Mouse (Mus musculus): Measurements from ENCODE around the gene Rnf145. TPM values are rescaled to one million over a fixed set of nuclear protein-coding genes. Genes with fewer than 3 reads are reported as not detected.

The Rnf145 gene
- total RNA-seq, 2 experiments from 2014 or later = 95.9 to 106 TPM

GRCm38 (mm10) chr11:44529716-44530115, 11.0 kb downstream of the Rnf145 start:
- intact Hi-C loops (cut with DNase I) = no loop called here
- DNase-seq (ENCODE audit: extremely low spot score in 1 of 2, low spot score in 2 of 2) = no peak

GRCm38 (mm10) chr11:44530382-44530781, 11.6 kb downstream of the Rnf145 start:
- DNase-seq (ENCODE audit: extremely low spot score in 1 of 2, low spot score in 2 of 2) = no peak
- intact Hi-C loops (cut with DNase I) = no loop called here

- intact Hi-C loops (cut with DNase I) = no loop called here
- no peak for DNase-seq (ENCODE audit: extremely low spot score in 1 of 2, low spot score in 2 of 2)
Measured at GRCm38 (mm10) chr11:44530867-44531266, 12.1 kb downstream of the Rnf145 start.

GRCm38 (mm10) chr11:44531617-44532016, 12.9 kb downstream of the Rnf145 start:
- no peak for DNase-seq (ENCODE audit: extremely low spot score in 1 of 2, low spot score in 2 of 2)
- intact Hi-C loops (cut with DNase I) = no loop called here

- intact Hi-C loops (cut with DNase I) = no loop called here
- DNase-seq (ENCODE audit: extremely low spot score in 1 of 2, low spot score in 2 of 2) = no peak
Measured at GRCm38 (mm10) chr11:44532846-44533781, 14.3 kb downstream of the Rnf145 start.

- intact Hi-C loops (cut with DNase I) = no loop called here
- DNase-seq (ENCODE audit: extremely low spot score in 1 of 2, low spot score in 2 of 2) = no peak
Measured at GRCm38 (mm10) chr11:44534999-44535750, 16.4 kb downstream of the Rnf145 start.

- no peak for DNase-seq (ENCODE audit: extremely low spot score in 1 of 2, low spot score in 2 of 2)
- intact Hi-C loops (cut with DNase I) = no loop called here
Measured at GRCm38 (mm10) chr11:44537403-44537802, 18.6 kb downstream of the Rnf145 start.

GRCm38 (mm10) chr11:44538101-44538500, 19.3 kb downstream of the Rnf145 start:
- intact Hi-C loops (cut with DNase I) = no loop called here
- no peak for DNase-seq (ENCODE audit: extremely low spot score in 1 of 2, low spot score in 2 of 2)

- DNase-seq (ENCODE audit: extremely low spot score in 1 of 2, low spot score in 2 of 2) = no peak
- intact Hi-C loops (cut with DNase I) = no loop called here
Measured at GRCm38 (mm10) chr11:44538501-44539290, 19.9 kb downstream of the Rnf145 start.

- intact Hi-C loops (cut with DNase I) = no loop called here
- no peak for DNase-seq (ENCODE audit: extremely low spot score in 1 of 2, low spot score in 2 of 2)
Measured at GRCm38 (mm10) chr11:44539291-44539930, 20.6 kb downstream of the Rnf145 start.

- intact Hi-C loops (cut with DNase I) = no loop called here
- DNase-seq (ENCODE audit: extremely low spot score in 1 of 2, low spot score in 2 of 2) = no peak
Measured at GRCm38 (mm10) chr11:44540243-44540642, 21.5 kb downstream of the Rnf145 start.

- intact Hi-C loops (cut with DNase I) = no loop called here
- no peak for DNase-seq (ENCODE audit: extremely low spot score in 1 of 2, low spot score in 2 of 2)
Measured at GRCm38 (mm10) chr11:44541280-44541679, 22.5 kb downstream of the Rnf145 start.

GRCm38 (mm10) chr11:44541813-44542212, 23.0 kb downstream of the Rnf145 start:
- intact Hi-C loops (cut with DNase I) = no loop called here
- DNase-seq (ENCODE audit: extremely low spot score in 1 of 2, low spot score in 2 of 2) = no peak

- intact Hi-C loops (cut with DNase I) = no loop called here
- DNase-seq (ENCODE audit: extremely low spot score in 1 of 2, low spot score in 2 of 2) = no peak
Measured at GRCm38 (mm10) chr11:44543593-44543992, 24.8 kb downstream of the Rnf145 start.

GRCm38 (mm10) chr11:44543996-44544395, 25.2 kb downstream of the Rnf145 start:
- intact Hi-C loops (cut with DNase I) = no loop called here
- no peak for DNase-seq (ENCODE audit: extremely low spot score in 1 of 2, low spot score in 2 of 2)

- DNase-seq (ENCODE audit: extremely low spot score in 1 of 2, low spot score in 2 of 2) = no peak
Measured at GRCm38 (mm10) chr11:44545181-44545580, 26.4 kb downstream of the Rnf145 start.

GRCm38 (mm10) chr11:44546250-44546649, 27.5 kb downstream of the Rnf145 start:
- intact Hi-C loops (cut with DNase I) = no loop called here
- no peak for DNase-seq (ENCODE audit: extremely low spot score in 1 of 2, low spot score in 2 of 2)

More at GRCm38 (mm10) chr11:44545181-44545580, 26.4 kb downstream of the Rnf145 start:
- intact Hi-C loops (cut with DNase I) = no loop called here

GRCm38 (mm10) chr11:44547651-44548196, 29.0 kb downstream of the Rnf145 start:
- intact Hi-C loops (cut with DNase I) = no loop called here

More at GRCm38 (mm10) chr11:44547651-44548196, 29.0 kb downstream of the Rnf145 start:
- peak in 1 of 2 experiments; percentile 40 for DNase-seq (ENCODE audit: extremely low spot score in 1 of 2, low spot score in 2 of 2)
